Comparison of ENCODE assay signal across 8 mouse cellular contexts in genomic region chr9:44498421-44499355, GRCm38 (mm10). TPM values are rescaled to one million over a fixed set of nuclear protein-coding genes. Genes with fewer than 3 reads are reported as not detected.
DNase-seq lines count a peak whose midpoint lies in the region; ATAC-seq and TF ChIP-seq lines count a peak whose summit lies in the region.

No protein-coding gene starts in this region.

- DNase-seq in CD4-positive helper T cell, adult 2 months (ENCODE audit: low read depth, low spot score), result peak; percentile 56
- DNase-seq in Patski (ENCODE audit: low read depth, low spot score), result no peak
- DNase-seq in embryo, embryonic 9.5 days (ENCODE audit: extremely low spot score), result peak; percentile 91
- no peak for DNase-seq in T-cell, adult 2 months (ENCODE audit: low spot score)

- 1% methylated on average over 59 of the region's 59 CpGs for WGBS in heart, embryonic 12.5 days
- 1% methylated on average over 58 of the region's 59 CpGs for WGBS in kidney, embryonic 16.5 days
- WGBS in lung, embryonic 16.5 days, result under 1% methylated on average over 57 of the region's 59 CpGs
- WGBS in olfactory bulb, adult 2 months, result under 1% methylated on average over 59 of the region's 59 CpGs

- no peak for TF ChIP-seq POLR2A in olfactory bulb, adult 2 months (IDR thresholded peaks at IDR 0.05; ENCODE audit: insufficient read depth, low read depth, low read length)

- H3K27ac ChIP-seq in heart, embryonic 12.5 days (ENCODE audit: poor library complexity, severe bottlenecking), result peak overlapping the region; percentile 99
- H3K27ac ChIP-seq in kidney, embryonic 16.5 days (ENCODE audit: low read length), result peak overlapping the region; percentile 94
- peak overlapping the region; percentile 98 for H3K27ac ChIP-seq in lung, embryonic 16.5 days (ENCODE audit: low read length)
- H3K27ac ChIP-seq in olfactory bulb, adult 2 months (ENCODE audit: insufficient read depth, low read depth, low read length), result peak overlapping the region; percentile 96

- H3K36me3 ChIP-seq in heart, embryonic 12.5 days, result peaks cover 23% of the 10 kb centered on the region
- H3K36me3 ChIP-seq in kidney, embryonic 16.5 days (ENCODE audit: insufficient read depth, low read length), result peaks cover 20% of the 10 kb centered on the region
- peaks cover 13% of the 10 kb centered on the region; the same call in 1 of the 2 replicates for H3K36me3 ChIP-seq in lung, embryonic 16.5 days (ENCODE audit: control insufficient read depth, insufficient read depth, low read length)

- ATAC-seq in Patski, result peak; percentile 51
- peak; percentile 73 for ATAC-seq in heart, embryonic 12.5 days (ENCODE audit: insufficient number of reproducible peaks, low FRiP score)
- ATAC-seq in kidney, embryonic 16.5 days (ENCODE audit: low FRiP score, low TSS enrichment), result peak; percentile 80
- peak; percentile 85 for ATAC-seq in lung, embryonic 16.5 days (ENCODE audit: low read depth)

- CTCF ChIA-PET in Patski (lab: Charles Lee), result interaction anchor here (1.4 to 9.0 kb wide), 3 partner anchors 16 to 154 kb away, joined by 3 to 206 read pairs (median 7); partner anchors contain the start of gene Bcl9l

- H3K27me3 ChIP-seq in Patski, result no peaks in the 10 kb centered on the region
- no peaks in the 10 kb centered on the region for H3K27me3 ChIP-seq in heart, embryonic 12.5 days (replicated peaks)
- H3K27me3 ChIP-seq in kidney, embryonic 16.5 days (ENCODE audit: insufficient read depth, low read length), result no peaks in the 10 kb centered on the region
- no peaks in the 10 kb centered on the region for H3K27me3 ChIP-seq in lung, embryonic 16.5 days (ENCODE audit: control insufficient read depth, insufficient read depth, low read depth, low read length)

- H3K9me3 ChIP-seq in heart, embryonic 12.5 days (replicated peaks), result no peaks in the 10 kb centered on the region
- H3K9me3 ChIP-seq in kidney, embryonic 16.5 days (ENCODE audit: low read length), result no peaks in the 10 kb centered on the region
- H3K9me3 ChIP-seq in lung, embryonic 16.5 days (ENCODE audit: control insufficient read depth, low read length), result no peaks in the 10 kb centered on the region

- in situ Hi-C loops in Patski (cut with MboI; ENCODE audit: low pct_unique_long_range_greater_than_20kb), result no loop called here

- H3K4me3 ChIP-seq in heart, embryonic 12.5 days, result peak overlapping the region; percentile 54
- peak overlapping the region; percentile 48 for H3K4me3 ChIP-seq in kidney, embryonic 16.5 days (ENCODE audit: low read length)
- peak overlapping the region; percentile 54 for H3K4me3 ChIP-seq in lung, embryonic 16.5 days (ENCODE audit: low read length)
- peak overlapping the region; percentile 49 for H3K4me3 ChIP-seq in olfactory bulb, adult 2 months (ENCODE audit: insufficient read depth, low read depth, low read length)

- peak overlapping the region; percentile 75 for H3K9ac ChIP-seq in heart, embryonic 12.5 days
- H3K9ac ChIP-seq in kidney, embryonic 16.5 days (replicated peaks; ENCODE audit: low read length), result peak overlapping the region; percentile 72
- peak overlapping the region; percentile 69 for H3K9ac ChIP-seq in lung, embryonic 16.5 days (ENCODE audit: low read length)

- H3K4me1 ChIP-seq in heart, embryonic 12.5 days (replicated peaks), result peaks cover 83% of the 10 kb centered on the region
- H3K4me1 ChIP-seq in kidney, embryonic 16.5 days (ENCODE audit: insufficient read depth, low read length), result peaks cover 77% of the 10 kb centered on the region
- peaks cover 82% of the 10 kb centered on the region for H3K4me1 ChIP-seq in lung, embryonic 16.5 days (replicated peaks; ENCODE audit: control insufficient read depth, insufficient read depth, low read length)
- peaks cover 69% of the 10 kb centered on the region for H3K4me1 ChIP-seq in olfactory bulb, adult 2 months (ENCODE audit: control insufficient read depth, insufficient read depth, low read length)

- TF ChIP-seq CTCF in Patski (IDR thresholded peaks at IDR 0.05), result no peak
- no peak for TF ChIP-seq CTCF in olfactory bulb, adult 2 months (IDR thresholded peaks at IDR 0.05; ENCODE audit: insufficient read depth, low read depth, low read length)

- peak overlapping the region; percentile 92 for H3K4me2 ChIP-seq in heart, embryonic 12.5 days
- H3K4me2 ChIP-seq in kidney, embryonic 16.5 days (replicated peaks; ENCODE audit: low read depth, low read length), result peak overlapping the region; percentile 89
- peak overlapping the region; percentile 83 for H3K4me2 ChIP-seq in lung, embryonic 16.5 days (ENCODE audit: low read depth, low read length)

- POLR2A ChIA-PET in Patski (lab: Charles Lee), result interaction anchor here (0.6 to 13.7 kb wide), 2 partner anchors 14 to 40 kb away, joined by 3 to 236 read pairs; partner anchors contain the start of gene Bcl9l

RNA-seq across cellular contexts. Expression of gene Bcl9l, which starts 16.1 kb away (rescaled TPM):
- 40.4 TPM for polyA plus RNA-seq in Patski (2021)
- 11.3 and 12.3 TPM in 2 replicates for polyA plus RNA-seq in heart, embryonic 12.5 days (2016; fragmentation: Nextera tagmentation; extraction: Ambion mirVana)
- 11.3 and 12.4 TPM in 2 replicates for polyA plus RNA-seq in kidney, embryonic 16.5 days (2015; fragmentation: Nextera tagmentation; extraction: Ambion mirVana)
- polyA plus RNA-seq in lung, embryonic 16.5 days (2015; fragmentation: Nextera tagmentation; extraction: Ambion mirVana), result 14.1 and 16.1 TPM in 2 replicates
- not detected in 2 replicates for polyA plus RNA-seq in olfactory bulb, adult 2 months (2012; ENCODE audit: insufficient read depth, insufficient read length, low replicate concordance, missing spikeins)

RNA-seq across cellular contexts. Expression of gene Upk2, which starts 43.9 kb away (rescaled TPM):
- not detected for polyA plus RNA-seq in Patski (2021)
- 0.42 TPM in 1 of 2 replicates, not detected in the other for polyA plus RNA-seq in heart, embryonic 12.5 days (2016; fragmentation: Nextera tagmentation; extraction: Ambion mirVana)
- polyA plus RNA-seq in kidney, embryonic 16.5 days (2015; fragmentation: Nextera tagmentation; extraction: Ambion mirVana), result 3.4 and 7.6 TPM in 2 replicates
- polyA plus RNA-seq in lung, embryonic 16.5 days (2015; fragmentation: Nextera tagmentation; extraction: Ambion mirVana), result 1.8 and 2.0 TPM in 2 replicates
- not detected in 2 replicates for polyA plus RNA-seq in olfactory bulb, adult 2 months (2012; ENCODE audit: insufficient read depth, insufficient read length, low replicate concordance, missing spikeins)

RNA-seq across cellular contexts. Expression of gene Foxr1, which starts 57.8 kb away (rescaled TPM):
- polyA plus RNA-seq in Patski (2021), result not detected
- polyA plus RNA-seq in heart, embryonic 12.5 days (2016; fragmentation: Nextera tagmentation; extraction: Ambion mirVana), result not detected in 2 replicates
- polyA plus RNA-seq in kidney, embryonic 16.5 days (2015; fragmentation: Nextera tagmentation; extraction: Ambion mirVana), result not detected in 2 replicates
- polyA plus RNA-seq in lung, embryonic 16.5 days (2015; fragmentation: Nextera tagmentation; extraction: Ambion mirVana), result not detected in 2 replicates
- polyA plus RNA-seq in olfactory bulb, adult 2 months (2012; ENCODE audit: insufficient read depth, insufficient read length, low replicate concordance, missing spikeins), result not detected in 2 replicates

Comparison
In these comparisons a context has a peak if more than half of its experiments do, and no peak if none do; other contexts are left out.
1. DNase-seq: peak in CD4-positive helper T cell, adult 2 months (single experiment) and embryo, embryonic 9.5 days (single experiment); none in Patski (single experiment) and T-cell, adult 2 months (single experiment).
2. Peak in every context shown above with its lines, with median percentiles within 50 percentile points of each other: ATAC-seq, H3K27ac ChIP-seq, H3K4me2 ChIP-seq, H3K4me3 ChIP-seq and H3K9ac ChIP-seq.